Mouse (Mus musculus) spleen, adult 2 months (tissue): ENCODE data around the gene Cd2. TPM values are rescaled to one million over a fixed set of nuclear protein-coding genes. Genes with fewer than 3 reads are reported as not detected.
A peak's percentile ranks its signal among the peaks of the same experiment; 100 is the strongest.

Experiments
- DNase-seq, 2 experiments: peaks; one replicate each; pipeline versions ENCODE4 v3.0.0 to v3.0.0-alpha.2; 2012 to 2021; ENCODE audit warnings: low spot score in 2 of 2, low read depth in 1 of 2
- H3K27ac ChIP-seq: fragments of 200-500 bp; 2 replicates; pipeline ENCODE4 v1.5.1; 2012; ENCODE audit warnings: low read length, inconsistent platforms; ENCODE audit not compliant: insufficient read depth
- H3K27me3 ChIP-seq: fragments of 200-500 bp; 2 replicates; pipeline ENCODE4 v1.6.1; 2012; ENCODE audit warnings: mild to moderate bottlenecking, moderate library complexity, low read length, inconsistent platforms; ENCODE audit not compliant: control insufficient read depth, insufficient read depth
- H3K36me3 ChIP-seq: fragments of 200-500 bp; 2 replicates; pipeline ENCODE4 v1.6.1; 2012; ENCODE audit warnings: mild to moderate bottlenecking, low read length, inconsistent platforms; ENCODE audit not compliant: control insufficient read depth, insufficient read depth
- H3K4me1 ChIP-seq: fragments of 200-500 bp; 2 replicates; pipeline ENCODE4 v1.6.1; 2011; ENCODE audit warnings: inconsistent platforms; ENCODE audit not compliant: control insufficient read depth, insufficient read depth, insufficient read length
- H3K4me3 ChIP-seq: fragments of 200-500 bp; 2 replicates; pipeline ENCODE4 v1.5.1; 2011; ENCODE audit warnings: mild to moderate bottlenecking, inconsistent platforms; ENCODE audit not compliant: insufficient read depth, insufficient read length; ENCODE audit errors: extremely low read depth
- CTCF ChIP-seq: fragments of 200-500 bp; IDR thresholded peaks from 2 replicates; pipeline ENCODE4 v1.5.1; 2011; ENCODE audit warnings: mild to moderate bottlenecking, inconsistent platforms; ENCODE audit not compliant: insufficient read depth, insufficient read length, insufficient replicate concordance; ENCODE audit errors: extremely low read depth
- POLR2A ChIP-seq: fragments of 200-500 bp; IDR thresholded peaks from 2 replicates; pipeline ENCODE4 v1.6.1; 2011; ENCODE audit warnings: low read depth, low read length, inconsistent platforms
- WGBS: fragments of 180-500 bp; shearing (Covaris S2); methylation state at CpG from one replicate; pipeline ENCODE4 v1.1.7; 2018; 5-methylcytosine and 5-hydroxymethylcytosine counted together
- polyA plus RNA-seq: library from polyadenylated mRNA; depleted of rRNA; stranded (reverse); fragments of >200 nt; gene quantifications from 2 replicates; pipeline ENCODE4 v1.2.3, GENCODE M21; 2012

The Cd2 gene
- polyA plus RNA-seq, 1 experiment = 50.2 TPM

DNA sequence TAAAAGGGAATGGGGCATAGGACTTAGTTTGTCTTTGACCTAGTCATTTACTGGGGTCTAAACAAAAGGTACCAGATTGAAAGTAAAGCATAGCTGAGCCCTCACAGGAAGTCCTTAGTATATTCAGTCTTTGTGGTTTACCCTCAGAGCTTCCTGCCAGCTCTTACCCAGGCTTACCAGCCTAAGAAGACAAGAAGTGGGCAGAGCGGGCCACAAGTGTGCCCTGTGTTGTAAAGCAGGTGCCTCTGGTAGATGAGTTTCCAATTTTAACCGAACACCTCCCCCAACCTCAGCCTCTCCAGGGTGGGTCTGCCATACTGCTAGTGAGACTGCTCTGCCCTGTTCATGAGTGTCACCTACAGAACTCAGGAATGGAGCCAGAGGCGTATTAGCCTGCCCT is 12.9 kb downstream of the Cd2 start:
- 22% methylated on average over 3 of the region's 3 CpGs for whole genome bisulfite sequencing
- DNase-seq = peak; percentile 73 to 78
- no peak; the same call in 1 of the 2 replicates for TF ChIP-seq POLR2A
- TF ChIP-seq CTCF = no peak
- H3K4me1 ChIP-seq = peaks cover 51% of the 10 kb centered on the region
- H3K4me3 ChIP-seq = no peak overlapping the region
- H3K36me3 ChIP-seq = peaks cover 25% of the 10 kb centered on the region
- peak overlapping the region; percentile 85 for H3K27ac ChIP-seq
- no peaks in the 10 kb centered on the region for H3K27me3 ChIP-seq

DNA sequence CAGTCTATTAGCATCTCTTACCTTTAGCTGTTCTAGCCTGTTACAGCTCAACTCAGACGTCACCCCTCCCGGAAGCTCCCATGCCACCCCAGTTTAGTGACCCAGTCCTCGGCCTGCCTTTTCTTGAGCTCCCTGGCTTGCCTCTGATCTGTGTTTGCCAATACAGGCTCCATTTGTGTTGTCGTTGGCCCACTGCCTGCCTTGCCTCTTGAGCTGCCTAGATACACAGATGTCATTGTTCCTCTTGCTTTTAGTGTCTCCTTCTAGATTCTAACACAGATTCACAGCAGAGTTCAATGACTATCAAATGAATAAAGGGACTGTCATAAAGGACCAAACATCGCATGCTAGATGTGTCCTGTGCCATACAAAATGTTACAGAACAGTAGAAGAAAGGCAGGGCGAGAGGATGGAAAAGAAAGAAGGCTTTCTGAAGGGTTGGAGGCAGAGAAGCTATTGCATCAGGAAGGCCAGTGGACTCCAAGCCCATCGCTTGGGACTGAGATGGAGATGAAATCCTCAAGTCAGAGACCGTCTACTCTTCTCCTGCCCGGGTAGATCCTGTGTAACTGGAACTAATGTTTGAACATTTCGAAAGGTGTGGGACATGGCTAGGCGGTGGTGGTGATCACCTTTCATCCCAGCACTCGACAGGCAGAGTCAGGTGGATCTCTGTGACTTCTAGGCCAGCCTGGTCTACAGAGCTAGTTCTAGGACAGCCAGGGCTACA is 13.5 kb downstream of the Cd2 start:
- DNase-seq = no peak
- peak overlapping the region; percentile 85 for H3K27ac ChIP-seq
- WGBS = 68% methylated on average over 12 of the region's 12 CpGs
- H3K4me3 ChIP-seq = no peak overlapping the region
- no peak for TF ChIP-seq POLR2A
- no peak for TF ChIP-seq CTCF
- peaks cover 25% of the 10 kb centered on the region for H3K36me3 ChIP-seq
- H3K4me1 ChIP-seq = peaks cover 51% of the 10 kb centered on the region
- no peaks in the 10 kb centered on the region for H3K27me3 ChIP-seq

DNA sequence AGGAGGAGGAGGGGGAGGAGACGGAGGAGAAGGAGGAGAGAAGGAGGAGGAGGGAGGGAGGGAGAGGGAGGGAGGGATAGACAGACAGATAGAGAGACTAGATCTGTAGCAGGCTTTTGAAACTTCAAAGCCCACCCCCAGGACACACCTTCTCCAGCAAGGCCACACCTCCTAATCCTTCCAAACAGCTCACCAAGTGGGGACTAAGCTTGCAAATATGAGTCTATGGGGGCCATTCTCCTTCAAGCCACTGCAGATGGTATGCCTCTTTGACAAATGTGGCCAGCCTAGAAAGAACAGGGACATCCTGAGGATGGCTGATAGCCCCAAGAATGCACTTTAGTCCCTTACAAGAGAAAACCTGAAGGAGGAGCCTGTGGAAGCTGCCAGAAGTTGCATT is 15.6 kb downstream of the Cd2 start:
- Histone ChIP-seq H3K4me3 (no peak overlapping the region), H3K36me3 (peaks cover 20% of the 10 kb centered on the region), H3K27ac (0 out of 2 replicates have a peak overlapping the region, but pooled peaks have one; percentile 15), H3K27me3 (no peaks in the 10 kb centered on the region), H3K4me1 (peaks cover 45% of the 10 kb centered on the region)
- DNase-seq = no peak
- TF ChIP-seq POLR2A (no peak), CTCF (no peak)
- WGBS = 79% methylated on average over 1 of the region's 1 CpGs

DNA sequence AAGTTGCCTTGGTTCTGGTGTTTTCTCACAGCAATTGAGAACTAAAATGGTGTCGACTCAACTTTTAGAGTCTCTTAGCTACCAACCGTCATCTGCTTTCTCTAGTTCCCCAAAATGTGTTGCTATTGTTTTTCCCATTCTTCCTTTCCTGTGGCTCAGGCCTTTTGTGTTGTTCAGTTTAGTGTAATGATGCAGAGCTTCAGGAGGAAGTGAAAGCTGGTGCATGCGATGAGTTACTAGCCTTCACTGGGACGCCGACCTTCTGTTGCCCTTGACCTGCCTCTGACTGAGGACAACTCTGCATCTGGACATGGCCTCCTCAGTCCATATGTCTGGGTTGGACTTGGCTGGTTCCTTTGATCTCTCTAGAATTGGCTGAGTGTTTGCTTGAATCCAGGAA is 16.9 kb downstream of the Cd2 start:
- no peak for TF ChIP-seq POLR2A
- no peak for TF ChIP-seq CTCF

GRCm38 (mm10) chr3:101268361-101268760 is 19.4 kb downstream of the Cd2 start:
- 87% methylated on average over 7 of the region's 7 CpGs for WGBS
- Histone ChIP-seq H3K36me3 (peaks cover 8% of the 10 kb centered on the region), H3K4me1 (peaks cover 25% of the 10 kb centered on the region; the same call in 1 of the 2 replicates), H3K27ac (no peak overlapping the region), H3K27me3 (no peaks in the 10 kb centered on the region), H3K4me3 (no peak overlapping the region)
- DNase-seq = no peak
- TF ChIP-seq POLR2A = no peak
- TF ChIP-seq CTCF = no peak

More for the DNA sequence above, 16.9 kb downstream of the Cd2 start:
- Histone ChIP-seq H3K4me3 (no peak overlapping the region), H3K27me3 (no peaks in the 10 kb centered on the region), H3K4me1 (peaks cover 41% of the 10 kb centered on the region; the same call in 1 of the 2 replicates), H3K27ac (peak overlapping the region; percentile 78), H3K36me3 (peaks cover 18% of the 10 kb centered on the region)
- peak; percentile 61 to 68 for DNase-seq
- WGBS = 20% methylated on average over 5 of the region's 5 CpGs

GRCm38 (mm10) chr3:101265561-101266091 is 22.1 kb downstream of the Cd2 start:
- Histone ChIP-seq H3K4me1 (peaks cover 11% of the 10 kb centered on the region; the same call in 1 of the 2 replicates), H3K27me3 (no peaks in the 10 kb centered on the region), H3K27ac (peak overlapping the region; percentile 84), H3K4me3 (no peak overlapping the region), H3K36me3 (no peaks in the 10 kb centered on the region)
- no peak for DNase-seq
- 5% methylated on average over 3 of the region's 3 CpGs for WGBS
- no peak for TF ChIP-seq CTCF
- no peak for TF ChIP-seq POLR2A

- Histone ChIP-seq H3K4me3 (no peak overlapping the region), H3K27me3 (no peaks in the 10 kb centered on the region), H3K27ac (no peak overlapping the region), H3K36me3 (no peaks in the 10 kb centered on the region), H3K4me1 (no peaks in the 10 kb centered on the region)
- TF ChIP-seq POLR2A (no peak), CTCF (no peak)
- no peak for DNase-seq
- WGBS = 77% methylated on average over 2 of the region's 2 CpGs
Measured at GRCm38 (mm10) chr3:101258976-101259375, 28.8 kb downstream of the Cd2 start.
